Comparison of ENCODE assay signal across 14 mouse cellular contexts in the genomic region with DNA sequence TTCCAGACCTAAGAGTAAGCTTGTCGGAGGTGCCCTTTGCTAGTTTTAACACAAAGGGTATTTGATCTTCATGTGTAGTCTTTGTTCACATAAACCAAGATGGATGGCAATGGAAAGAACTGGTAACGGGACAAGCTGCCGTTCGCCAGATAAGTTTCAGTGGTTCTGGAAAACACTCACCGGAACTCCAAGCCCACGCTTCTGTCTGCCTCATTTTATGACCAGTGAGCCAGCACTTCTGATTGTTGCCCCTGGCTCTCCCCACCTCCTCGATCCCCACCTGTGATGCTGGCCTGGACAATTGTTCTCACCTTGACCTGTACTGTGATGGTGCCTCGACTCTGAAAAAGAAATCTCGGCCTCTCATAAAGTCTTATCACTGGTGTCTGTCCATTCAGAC.
"Had no signal": no experiment of that assay in that cellular context is flagged by ENCODE, and none has a peak within 500 bp of the region (broad histone marks: within the 10 kb centered on the region; RNA-seq: fewer than 3 reads in every experiment).

No protein-coding gene starts in this region.

- H3K27ac ChIP-seq: limb, embryonic 12.5 days; liver, embryonic 13.5 days; lung, embryonic 15.5 days; macrophage; midbrain, embryonic 12.5 days; neural tube, embryonic 12.5 days; stomach, postnatal 0 days had no signal

- H3K9ac ChIP-seq: limb, embryonic 12.5 days; liver, embryonic 13.5 days; liver, postnatal 0 days; lung, embryonic 15.5 days; midbrain, embryonic 12.5 days; neural tube, embryonic 12.5 days had no signal

- ATAC-seq: liver, postnatal 0 days had no signal

- H3K27me3 ChIP-seq: limb, embryonic 12.5 days; liver, embryonic 13.5 days; lung, embryonic 15.5 days; megakaryocyte, embryonic 14.5 days; neural tube, embryonic 12.5 days had no signal

- H3K4me2 ChIP-seq: limb, embryonic 12.5 days; liver, embryonic 13.5 days; lung, embryonic 15.5 days; midbrain, embryonic 12.5 days; neural tube, embryonic 12.5 days had no signal

- H3K9me3 ChIP-seq: liver, embryonic 13.5 days; lung, embryonic 15.5 days; midbrain, embryonic 12.5 days; neural tube, embryonic 12.5 days had no signal

- DNase-seq: kidney, postnatal 10 days; kidney, postnatal 4 days; liver; liver, embryonic 13.5 days; liver, postnatal 0 days; lung, postnatal 14 days; thymus, postnatal 4 days had no signal

- H3K4me3 ChIP-seq: limb, embryonic 12.5 days; liver, embryonic 13.5 days; lung, embryonic 15.5 days; megakaryocyte, embryonic 14.5 days; midbrain, embryonic 12.5 days; neural tube, embryonic 12.5 days had no signal
